Mouse (Mus musculus) heart, adult 2 months (tissue): Measurements from ENCODE around the gene Drc3.

Experiments
- CTCF ChIP-seq: fragments of 200-600 bp; IDR thresholded peaks from 2 replicates; pipeline ENCODE4 v1.8.1; 2022; ENCODE audit warnings: antibody characterized with exemption, mild to moderate bottlenecking, moderate library complexity
- POLR2A ChIP-seq: fragments of 200-500 bp; IDR thresholded peaks from 2 replicates; pipeline ENCODE4 v1.6.1; 2011; ENCODE audit warnings: mild to moderate bottlenecking, low read depth, low read length, control low read depth; ENCODE audit not compliant: insufficient read depth

GRCm38 (mm10) chr11:60391346-60391745 lies 38.2 kb downstream of the Drc3 start:
- TF ChIP-seq CTCF (no peak), POLR2A (no peak)
